Mouse (Mus musculus): Measurements from ENCODE around the gene Card6. TPM values are rescaled to one million over a fixed set of nuclear protein-coding genes. Genes with fewer than 3 reads are reported as not detected.
"Not testable (repeated sequence)": the region's sequence is repeated elsewhere in the genome, so short reads cannot be mapped to it uniquely, and the experiment has no call there.

Gene Card6
- polyA plus RNA-seq, 1 experiment from 2014 or later = 1.7 TPM

DNA sequence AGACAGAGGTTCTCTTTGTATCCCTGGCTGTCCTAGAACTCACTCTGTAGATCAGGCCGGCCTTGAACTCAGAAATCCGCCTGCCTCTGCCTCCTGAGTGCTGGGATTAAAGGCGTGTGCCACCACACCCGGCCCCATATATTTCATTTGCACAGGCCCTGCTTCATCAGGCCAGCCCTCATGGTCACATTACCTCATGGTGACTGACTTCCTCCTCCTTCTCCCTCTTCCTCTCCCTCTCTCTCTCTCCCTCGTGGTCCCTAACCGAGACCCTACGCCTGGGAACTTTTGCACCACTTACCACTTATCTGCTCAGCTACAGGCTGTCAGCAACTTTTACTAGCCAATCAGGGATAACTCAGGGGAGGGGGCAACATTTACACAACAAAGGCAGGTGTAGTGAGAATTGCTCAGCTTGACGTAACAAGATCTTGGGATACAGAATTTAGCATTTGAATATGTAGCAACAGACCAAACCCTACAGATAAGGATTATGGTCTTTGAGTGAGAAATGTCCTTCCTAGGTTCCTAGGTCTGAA lies 26.7 kb upstream of the Card6 start:
- WGBS = 78% methylated on average over 8 of the region's 8 CpGs
- no peaks in the 10 kb centered on the region for H3K9me3 ChIP-seq (ENCODE audit: control insufficient read depth, low read length)
- ATAC-seq (ENCODE audit: low FRiP score, low TSS enrichment) = no peak

GRCm38 (mm10) chr15:5134179-5134578 lies 25.8 kb upstream of the Card6 start:
- H3K27ac ChIP-seq (ENCODE audit: low read depth, low read length) = no peak overlapping the region
- no peaks in the 10 kb centered on the region for H3K27me3 ChIP-seq (ENCODE audit: control insufficient read depth, insufficient read depth, low read length)
- H3K9me3 ChIP-seq (ENCODE audit: control insufficient read depth, low read length) = no peaks in the 10 kb centered on the region
- H3K4me1 ChIP-seq (ENCODE audit: control insufficient read depth, insufficient read depth, low read length) = no peaks in the 10 kb centered on the region
- WGBS = 60% methylated on average over 3 of the region's 3 CpGs
- H3K9ac ChIP-seq (ENCODE audit: low read depth, low read length) = no peak overlapping the region
- no peak overlapping the region for H3K4me2 ChIP-seq (replicated peaks; ENCODE audit: low read depth, low read length)
- no peak overlapping the region for H3K4me3 ChIP-seq (ENCODE audit: low read length)
- no peak for ATAC-seq (ENCODE audit: low FRiP score, low TSS enrichment)
- no peaks in the 10 kb centered on the region for H3K36me3 ChIP-seq (ENCODE audit: control insufficient read depth, insufficient read depth, low read length)

More for the DNA sequence above, 26.7 kb upstream of the Card6 start:
- H3K4me2 ChIP-seq (replicated peaks; ENCODE audit: low read depth, low read length) = no peak overlapping the region
- H3K4me1 ChIP-seq (ENCODE audit: control insufficient read depth, insufficient read depth, low read length) = no peaks in the 10 kb centered on the region
- H3K9ac ChIP-seq (ENCODE audit: low read depth, low read length) = no peak overlapping the region
- H3K27me3 ChIP-seq (ENCODE audit: control insufficient read depth, insufficient read depth, low read length) = no peaks in the 10 kb centered on the region
- H3K36me3 ChIP-seq (ENCODE audit: control insufficient read depth, insufficient read depth, low read length) = no peaks in the 10 kb centered on the region
- H3K4me3 ChIP-seq (ENCODE audit: low read length) = no peak overlapping the region
- H3K27ac ChIP-seq (ENCODE audit: low read depth, low read length) = no peak overlapping the region

GRCm38 (mm10) chr15:5133301-5133700 lies 25.0 kb upstream of the Card6 start:
- no peaks in the 10 kb centered on the region for H3K9me3 ChIP-seq (ENCODE audit: control insufficient read depth, low read length)
- H3K27ac ChIP-seq (ENCODE audit: low read depth, low read length) = no peak overlapping the region
- no peaks in the 10 kb centered on the region for H3K4me1 ChIP-seq (ENCODE audit: control insufficient read depth, insufficient read depth, low read length)
- no peaks in the 10 kb centered on the region for H3K27me3 ChIP-seq (ENCODE audit: control insufficient read depth, insufficient read depth, low read length)
- H3K36me3 ChIP-seq (ENCODE audit: control insufficient read depth, insufficient read depth, low read length) = no peaks in the 10 kb centered on the region
- no peak overlapping the region for H3K9ac ChIP-seq (ENCODE audit: low read depth, low read length)
- ATAC-seq (ENCODE audit: low FRiP score, low TSS enrichment) = no peak
- no peak overlapping the region for H3K4me3 ChIP-seq (ENCODE audit: low read length)
- WGBS = 80% methylated on average over 3 of the region's 3 CpGs
- H3K4me2 ChIP-seq (replicated peaks; ENCODE audit: low read depth, low read length) = no peak overlapping the region

- H3K4me2 ChIP-seq (replicated peaks; ENCODE audit: low read depth, low read length) = not testable (repeated sequence)
- WGBS = 87% methylated on average over 14 of the region's 14 CpGs
Measured at GRCm38 (mm10) chr15:5130887-5131668, 22.7 kb upstream of the Card6 start.

DNA sequence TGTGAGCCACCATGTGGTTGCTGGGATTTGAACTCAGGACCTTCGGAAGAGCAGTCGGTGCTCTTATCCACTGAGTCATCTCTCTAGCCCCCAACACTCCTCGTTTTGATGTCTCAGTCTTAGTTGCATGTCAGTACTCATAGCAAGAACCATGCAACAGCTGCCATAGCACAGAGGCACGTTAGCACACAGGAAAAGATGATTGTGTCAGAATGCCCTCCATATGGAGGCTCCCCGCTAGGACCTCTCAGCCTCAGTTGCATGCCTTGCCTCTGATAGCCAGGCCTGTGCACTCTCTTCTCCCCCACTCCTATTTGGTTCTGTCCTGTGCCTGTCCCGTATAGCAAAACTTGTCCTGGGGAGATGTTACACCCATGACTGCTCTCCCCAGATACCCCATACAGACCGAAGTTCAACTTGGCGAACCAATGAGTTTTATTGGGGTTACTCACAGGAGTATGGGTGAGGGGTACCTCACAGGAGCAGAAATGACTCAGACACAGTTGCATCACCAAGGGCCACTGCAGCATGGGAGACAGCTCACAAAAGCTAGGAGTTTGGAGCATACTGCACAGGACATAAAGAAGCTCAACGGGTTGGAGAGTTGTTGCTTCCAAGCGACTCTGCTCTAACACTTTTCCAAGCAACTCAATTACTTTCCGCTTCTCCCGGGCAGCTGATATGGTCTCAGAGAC lies 20.9 kb upstream of the Card6 start:
- no peak overlapping the region for H3K9ac ChIP-seq (ENCODE audit: low read depth, low read length)
- peaks cover 3% of the 10 kb centered on the region for H3K36me3 ChIP-seq (ENCODE audit: control insufficient read depth, insufficient read depth, low read length)
- no peaks in the 10 kb centered on the region for H3K4me1 ChIP-seq (ENCODE audit: control insufficient read depth, insufficient read depth, low read length)
- H3K27me3 ChIP-seq (ENCODE audit: control insufficient read depth, insufficient read depth, low read length) = no peaks in the 10 kb centered on the region
- H3K4me3 ChIP-seq (ENCODE audit: low read length) = no peak overlapping the region
- no peak for ATAC-seq (ENCODE audit: low FRiP score, low TSS enrichment)
- no peak overlapping the region for H3K4me2 ChIP-seq (replicated peaks; ENCODE audit: low read depth, low read length)
- no peak overlapping the region for H3K27ac ChIP-seq (ENCODE audit: low read depth, low read length)
- no peaks in the 10 kb centered on the region for H3K9me3 ChIP-seq (ENCODE audit: control insufficient read depth, low read length)
- WGBS = 89% methylated on average over 12 of the region's 12 CpGs

More at GRCm38 (mm10) chr15:5130887-5131668, 22.7 kb upstream of the Card6 start:
- H3K9ac ChIP-seq (ENCODE audit: low read depth, low read length); ATAC-seq (ENCODE audit: low FRiP score, low TSS enrichment); H3K9me3 ChIP-seq (ENCODE audit: control insufficient read depth, low read length); H3K4me1 ChIP-seq (ENCODE audit: control insufficient read depth, insufficient read depth, low read length); H3K27ac ChIP-seq (ENCODE audit: low read depth, low read length); H3K27me3 ChIP-seq (ENCODE audit: control insufficient read depth, insufficient read depth, low read length); H3K36me3 ChIP-seq (ENCODE audit: control insufficient read depth, insufficient read depth, low read length); H3K4me3 ChIP-seq (ENCODE audit: low read length): not testable (repeated sequence)

- Histone ChIP-seq H3K36me3 (ENCODE audit: control insufficient read depth, insufficient read depth, low read length) (peaks cover 6% of the 10 kb centered on the region), H3K27me3 (ENCODE audit: control insufficient read depth, insufficient read depth, low read length) (no peaks in the 10 kb centered on the region), H3K27ac (ENCODE audit: low read depth, low read length) (no peak overlapping the region), H3K9me3 (ENCODE audit: control insufficient read depth, low read length) (no peaks in the 10 kb centered on the region), H3K4me1 (ENCODE audit: control insufficient read depth, insufficient read depth, low read length) (no peaks in the 10 kb centered on the region), H3K4me2 (replicated peaks; ENCODE audit: low read depth, low read length) (no peak overlapping the region), H3K4me3 (ENCODE audit: low read length) (no peak overlapping the region), H3K9ac (ENCODE audit: low read depth, low read length) (no peak overlapping the region)
- 60% methylated on average over 5 of the region's 5 CpGs for WGBS
- ATAC-seq (ENCODE audit: low FRiP score, low TSS enrichment) = no peak; the same call in 1 of the 2 replicates
Measured at GRCm38 (mm10) chr15:5128176-5128940, 20.0 kb upstream of the Card6 start.

GRCm38 (mm10) chr15:5127487-5127886 lies 19.1 kb upstream of the Card6 start:
- H3K9ac ChIP-seq (ENCODE audit: low read depth, low read length) = no peak overlapping the region
- H3K4me2 ChIP-seq (replicated peaks; ENCODE audit: low read depth, low read length) = no peak overlapping the region
- no peaks in the 10 kb centered on the region for H3K27me3 ChIP-seq (ENCODE audit: control insufficient read depth, insufficient read depth, low read length)
- 89% methylated on average over 2 of the region's 2 CpGs for WGBS
- no peak for ATAC-seq (ENCODE audit: low FRiP score, low TSS enrichment)
- H3K9me3 ChIP-seq (ENCODE audit: control insufficient read depth, low read length) = no peaks in the 10 kb centered on the region
- peaks cover 9% of the 10 kb centered on the region for H3K36me3 ChIP-seq (ENCODE audit: control insufficient read depth, insufficient read depth, low read length)
- H3K27ac ChIP-seq (ENCODE audit: low read depth, low read length) = no peak overlapping the region
- H3K4me1 ChIP-seq (ENCODE audit: control insufficient read depth, insufficient read depth, low read length) = no peaks in the 10 kb centered on the region
- no peak overlapping the region for H3K4me3 ChIP-seq (ENCODE audit: low read length)

- Histone ChIP-seq H3K9me3 (ENCODE audit: control insufficient read depth, low read length) (no peaks in the 10 kb centered on the region), H3K27ac (ENCODE audit: low read depth, low read length) (no peak overlapping the region), H3K4me2 (replicated peaks; ENCODE audit: low read depth, low read length) (no peak overlapping the region), H3K27me3 (ENCODE audit: control insufficient read depth, insufficient read depth, low read length) (no peaks in the 10 kb centered on the region), H3K36me3 (ENCODE audit: control insufficient read depth, insufficient read depth, low read length) (peaks cover 19% of the 10 kb centered on the region), H3K4me1 (ENCODE audit: control insufficient read depth, insufficient read depth, low read length) (no peaks in the 10 kb centered on the region), H3K9ac (ENCODE audit: low read depth, low read length) (no peak overlapping the region), H3K4me3 (ENCODE audit: low read length) (no peak overlapping the region)
- WGBS = 78% methylated on average over 4 of the region's 4 CpGs
- no peak for ATAC-seq (ENCODE audit: low FRiP score, low TSS enrichment)
Measured at GRCm38 (mm10) chr15:5126456-5126855, 18.1 kb upstream of the Card6 start.
